Mouse (Mus musculus) heart, postnatal 14 days (tissue): ENCODE measurements around the gene Miox. TPM values are rescaled to one million over a fixed set of nuclear protein-coding genes. Genes with fewer than 3 reads are reported as not detected.
A peak's percentile ranks its signal among the peaks of the same experiment; 100 is the strongest.

ENCODE experiments used
- DNase-seq, 2 experiments: peaks; one replicate each; pipeline ENCODE4 v3.0.0; 2021 to 2022
- intact Hi-C: fragments of 180-260 bp; cut with DNase I; formaldehyde crosslinking; loops from one replicate; pipeline ENCODE4 v1.15.1; 2025
- total RNA-seq, 2 experiments: library from RNA; stranded (reverse); gene quantifications; 2 replicates each; pipeline ENCODE4 v1.2.3; 2021

The Miox gene
- total RNA-seq, 2 experiments from 2014 or later: not detected

GRCm38 (mm10) chr15:89314511-89315189 lies 19.5 kb upstream of the Miox start:
- intact Hi-C loops: loop anchor here (2.0 to 5.0 kb wide), 2 partner anchors 40 to 58 kb away; partner anchors contain the start of genes Lmf2, Ncaph2 and Sco2
- peak; percentile 35 for DNase-seq

DNA sequence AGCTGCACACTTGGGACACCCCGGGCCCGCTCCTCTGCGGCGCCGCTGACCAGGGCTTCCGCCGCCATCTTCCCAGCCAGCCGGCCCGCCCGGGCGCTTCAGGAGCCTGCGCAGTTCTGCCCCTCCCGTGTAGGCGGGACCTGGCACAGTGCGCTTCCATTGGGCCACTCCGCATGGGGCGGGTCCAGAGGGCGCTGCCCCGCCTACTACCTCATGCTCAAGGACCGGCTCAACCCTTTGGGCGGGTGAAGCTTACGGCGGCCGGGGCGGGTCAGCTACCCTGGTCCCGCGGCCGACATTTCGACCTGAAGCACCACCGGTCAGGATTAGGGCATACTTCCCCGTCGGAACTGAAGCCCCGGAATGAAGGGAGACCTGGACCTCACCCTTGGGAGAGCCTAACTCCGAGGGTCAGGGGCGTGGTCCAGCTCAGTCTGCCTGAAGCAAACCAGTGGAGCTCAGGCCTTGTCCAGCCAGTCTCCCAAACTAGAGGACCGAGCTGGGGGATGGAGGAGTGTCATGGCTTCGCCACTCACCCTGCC lies 18.9 kb upstream of the Miox start, which contains the start of gene Sbf1:
Gene Sbf1, minus strand, starts transcription at position 122 of the 542 bp plus-strand sequence.
- intact Hi-C loops: loop anchor here (2.0 to 5.0 kb wide), 2 partner anchors 40 to 57 kb away; partner anchors contain the start of genes Lmf2, Ncaph2 and Sco2
- peak; percentile 99 for DNase-seq

DNA sequence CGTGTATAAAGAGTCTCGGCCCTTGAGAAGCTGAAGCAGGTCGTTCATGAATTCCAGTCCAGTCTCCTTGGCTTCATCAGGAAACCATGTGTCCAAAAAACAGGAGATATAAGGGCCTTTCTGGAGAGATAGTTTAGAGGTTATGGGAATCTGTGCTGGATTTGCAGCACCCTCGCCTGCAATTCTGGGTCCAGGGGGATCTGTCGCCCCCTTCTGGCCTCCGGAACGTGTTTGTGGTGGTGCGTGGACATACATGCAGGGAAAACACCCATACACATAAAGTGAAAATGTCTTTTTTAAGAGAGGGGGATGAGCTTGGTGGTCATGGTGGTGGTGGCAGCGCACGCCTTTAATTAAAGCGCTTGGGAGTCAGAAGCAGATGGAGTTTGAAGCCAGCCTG lies 18.1 kb upstream of the Miox start:
- intact Hi-C loops: loop anchor here (5.0 kb wide), 1 partner anchor 56 kb away; the partner anchor contains the start of gene Sco2
- DNase-seq: no peak

DNA sequence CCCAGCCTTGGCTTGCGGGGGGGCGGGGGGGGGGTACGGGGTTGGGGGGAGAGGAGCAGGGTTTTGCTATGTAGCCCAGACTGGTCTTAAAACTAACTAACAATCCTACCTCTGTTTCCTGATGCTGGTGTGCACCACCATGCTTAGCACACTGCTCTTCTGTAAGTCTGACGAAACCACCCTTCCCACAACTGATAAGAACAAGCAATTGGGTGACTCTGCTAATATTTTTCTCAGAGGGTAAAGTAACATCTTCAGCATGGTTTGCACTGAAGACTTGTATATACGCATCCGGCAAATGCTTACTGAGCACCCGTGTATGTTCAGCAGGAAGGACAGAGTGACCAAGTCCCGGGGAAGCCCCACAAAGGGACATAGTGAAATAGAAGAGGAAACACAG lies 12.9 kb upstream of the Miox start:
- intact Hi-C loops: no loop called here
- no peak for DNase-seq

GRCm38 (mm10) chr15:89322670-89323522 lies 11.3 kb upstream of the Miox start, which contains the start of gene Adm2:
Gene Adm2 (plus strand): TSS chr15:89322720.
- intact Hi-C loops: no loop called here
- DNase-seq: no peak

DNA sequence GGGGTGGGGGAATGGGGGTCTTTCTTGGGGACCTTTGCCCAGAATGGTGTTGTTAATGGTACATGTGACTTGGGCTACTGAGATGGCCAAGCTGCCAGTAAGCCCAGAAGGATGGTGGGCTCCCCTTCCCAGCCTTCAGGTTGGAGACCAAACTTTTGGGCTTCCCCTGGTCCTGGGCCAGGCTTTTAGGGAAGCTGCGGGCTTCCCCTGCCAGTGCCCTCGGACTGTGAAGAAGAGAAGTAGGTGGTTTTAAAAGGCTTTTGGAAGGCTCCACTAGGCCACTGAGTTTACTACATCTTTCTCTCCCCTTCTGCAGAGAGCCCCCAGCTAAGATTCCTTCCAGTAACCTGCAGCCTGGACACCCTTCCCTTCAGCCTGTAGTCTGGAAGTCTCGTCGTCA lies 10.5 kb upstream of the Miox start:
- intact Hi-C loops: no loop called here
- DNase-seq: no peak

DNA sequence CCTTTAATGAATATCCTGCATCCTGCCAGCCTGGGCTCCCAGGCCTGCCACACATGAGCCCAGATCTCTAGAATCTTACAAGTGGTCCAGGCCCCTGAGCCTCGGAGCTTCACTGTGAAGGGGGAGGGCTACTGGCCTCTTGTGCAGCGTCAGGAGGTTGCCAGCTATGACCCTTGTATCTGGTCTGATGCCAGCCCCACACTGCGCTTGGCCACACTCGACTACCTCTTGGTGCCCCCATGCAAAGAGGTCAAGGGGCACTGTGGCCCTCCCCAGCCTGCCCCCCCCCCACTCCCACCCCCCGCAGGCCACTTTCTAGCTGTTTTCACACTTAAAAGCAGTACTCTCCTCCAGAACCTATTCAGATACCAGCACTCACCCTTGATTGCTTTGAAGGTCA lies 7.8 kb upstream of the Miox start:
- no peak for DNase-seq
- intact Hi-C loops: no loop called here

DNA sequence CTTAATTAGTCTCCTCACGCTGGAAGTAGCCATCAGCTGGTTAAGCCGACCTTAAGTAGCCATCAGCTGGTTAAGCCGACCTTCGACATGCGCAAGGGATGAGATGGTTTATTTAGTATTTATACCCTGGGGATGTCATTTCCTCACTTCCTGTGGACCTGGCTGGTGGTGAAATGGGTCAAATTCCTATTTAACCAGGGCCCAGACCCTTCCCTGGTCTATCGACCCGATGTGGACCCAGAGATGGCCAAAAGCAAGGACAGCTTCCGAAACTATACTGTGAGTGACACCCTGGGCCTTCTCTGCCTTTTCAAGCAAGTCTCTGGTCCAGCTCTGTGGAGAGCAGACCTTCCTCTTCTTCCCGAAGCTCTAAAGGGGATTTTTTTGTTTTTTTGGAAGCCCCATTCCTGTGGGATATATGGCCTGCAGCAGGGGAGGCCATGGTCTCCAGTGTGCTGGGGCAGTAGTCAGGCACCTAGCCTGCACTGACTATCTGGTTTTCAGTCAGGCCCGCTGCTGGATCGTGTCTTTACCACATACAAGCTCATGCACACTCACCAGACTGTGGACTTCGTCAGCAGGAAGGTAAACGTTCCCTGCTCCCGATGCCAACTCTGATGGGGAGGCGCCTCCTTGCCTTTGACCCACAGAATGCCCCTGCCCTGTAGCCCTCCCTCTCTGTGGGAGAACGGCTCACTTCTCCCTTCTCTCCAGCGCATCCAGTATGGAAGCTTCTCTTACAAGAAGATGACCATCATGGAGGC lies 758 bp downstream of the Miox start:
- no peak for DNase-seq
- intact Hi-C loops: no loop called here

DNA sequence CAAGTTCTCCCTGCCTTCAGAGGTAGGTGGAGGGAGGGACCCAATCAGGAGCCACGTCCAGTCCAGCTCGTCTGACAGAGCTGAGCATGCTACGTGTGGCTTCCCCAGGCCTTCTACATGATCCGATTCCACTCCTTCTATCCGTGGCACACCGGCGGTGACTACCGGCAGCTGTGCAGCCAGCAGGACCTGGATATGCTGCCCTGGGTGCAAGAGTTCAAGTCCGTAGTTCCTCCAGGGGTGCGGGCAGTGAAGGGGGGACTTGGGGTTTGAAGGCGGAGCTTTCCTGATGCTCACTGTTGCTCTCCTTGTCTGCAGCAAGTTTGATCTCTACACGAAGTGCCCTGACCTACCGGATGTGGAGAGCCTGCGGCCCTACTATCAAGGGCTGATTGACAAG lies 2.2 kb downstream of the Miox start:
- intact Hi-C loops: no loop called here
- DNase-seq: no peak

DNA sequence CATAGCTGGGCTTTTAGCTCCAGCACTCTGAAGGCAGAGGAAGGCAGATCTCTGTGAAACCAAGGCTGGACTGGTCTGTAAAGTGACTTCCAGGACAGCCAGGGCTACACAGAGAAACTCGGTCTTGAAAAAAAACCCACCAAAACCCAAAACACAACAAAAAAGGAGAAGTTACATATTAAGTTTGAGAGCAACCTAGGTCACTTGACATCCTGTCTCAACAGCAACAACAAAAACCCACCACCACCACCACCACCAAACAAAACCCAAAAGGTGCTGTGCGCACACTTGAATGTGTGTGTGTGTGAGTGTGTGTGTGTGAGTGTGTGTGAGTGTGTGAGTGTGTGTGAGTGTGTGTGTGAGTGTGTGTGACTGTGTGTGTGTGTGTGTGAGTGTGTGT lies 5.5 kb downstream of the Miox start:
- no peak for DNase-seq
- intact Hi-C loops: no loop called here

DNA sequence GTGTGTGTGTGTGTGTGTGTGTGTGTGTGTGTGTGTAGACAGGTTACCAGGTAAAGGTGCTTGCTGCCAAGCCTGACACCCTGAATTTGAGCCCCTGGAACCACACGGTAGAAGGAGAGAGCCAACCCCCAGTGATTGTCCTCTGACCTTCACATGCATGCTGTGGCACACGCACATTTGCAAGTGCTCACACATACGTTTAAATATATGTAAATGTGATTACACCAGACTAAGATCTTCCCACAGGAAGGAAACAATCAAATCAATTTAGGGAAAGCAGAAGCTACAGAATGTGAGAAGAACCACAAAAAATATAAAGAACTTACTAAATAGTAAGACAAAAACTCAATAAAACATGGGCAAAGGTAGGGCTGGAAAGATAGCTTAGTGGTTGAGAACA lies 5.9 kb downstream of the Miox start:
- DNase-seq: no peak
- intact Hi-C loops: no loop called here

GRCm38 (mm10) chr15:89341678-89342077 lies 7.5 kb downstream of the Miox start:
- DNase-seq: no peak
- intact Hi-C loops: no loop called here

DNA sequence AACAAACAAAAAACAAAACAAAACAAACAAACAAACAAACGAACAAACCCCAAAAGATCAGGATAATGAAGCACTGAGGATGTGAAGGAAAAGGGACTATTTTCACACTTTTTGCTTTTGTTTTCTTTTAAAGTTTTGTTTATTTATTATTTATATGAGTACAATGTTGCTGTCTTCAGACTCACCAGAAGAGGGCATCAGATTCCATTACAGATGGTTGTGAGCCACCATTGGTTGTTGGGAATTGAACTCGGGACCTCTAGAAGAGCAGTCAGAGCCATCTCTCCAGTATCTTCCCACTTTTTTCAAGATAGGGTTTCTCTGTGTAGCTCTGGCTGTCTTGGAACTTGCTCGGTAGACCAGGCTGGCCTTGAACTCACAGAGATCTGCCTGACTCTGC lies 9.1 kb downstream of the Miox start:
- intact Hi-C loops: no loop called here
- DNase-seq: no peak

GRCm38 (mm10) chr15:89350447-89350846 lies 16.2 kb downstream of the Miox start:
- intact Hi-C loops: loop anchor here (10.0 kb wide), 1 partner anchor 226 kb away; the partner anchor contains the start of genes Hdac10 and Tubgcp6
- DNase-seq: peak in 1 of 2 experiments; percentile 24

DNA sequence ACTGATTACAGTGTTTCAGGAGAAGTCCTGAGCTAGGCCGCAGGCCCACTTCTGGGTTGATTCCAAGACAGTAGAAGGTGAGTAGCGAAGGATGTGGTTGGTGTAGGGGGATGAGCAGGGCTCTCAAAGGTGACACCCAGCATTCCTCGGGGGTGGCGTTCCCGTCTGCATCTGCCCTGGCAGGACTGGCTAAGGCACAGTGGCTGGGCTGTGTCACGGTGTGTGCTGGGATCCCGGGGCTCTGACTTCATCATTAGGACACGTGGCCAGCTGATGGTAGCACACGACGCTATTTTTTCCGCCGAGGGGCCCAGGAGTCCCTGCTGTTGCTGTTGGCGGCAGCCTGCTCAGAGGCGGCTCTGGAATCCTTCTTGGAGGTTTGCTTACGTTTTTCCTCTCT lies 17.1 kb downstream of the Miox start:
- intact Hi-C loops: loop anchor here (10.0 kb wide), 1 partner anchor 227 kb away; the partner anchor contains the start of genes Hdac10 and Tubgcp6
- DNase-seq: no peak

DNA sequence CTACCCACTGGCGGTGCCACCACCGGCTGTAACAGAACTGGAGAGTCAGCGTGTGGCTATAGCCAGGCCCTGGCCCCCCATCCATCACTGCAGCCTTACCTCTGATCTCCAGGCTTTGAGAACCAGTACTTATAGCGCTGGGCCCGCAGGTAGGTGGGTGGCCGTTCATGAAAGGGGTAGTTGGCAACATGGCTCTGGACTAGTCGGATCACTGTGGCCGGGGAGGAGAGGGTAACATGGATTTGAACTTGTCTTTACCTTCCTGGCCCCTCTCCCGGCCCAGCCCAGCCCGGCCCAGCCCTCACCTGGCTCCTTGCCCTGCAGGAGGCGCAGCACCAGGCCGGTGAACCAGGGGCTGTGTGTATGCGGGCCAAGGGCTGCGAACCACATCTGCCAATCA lies 17.9 kb downstream of the Miox start:
- intact Hi-C loops: loop anchor here (10.0 kb wide), 1 partner anchor 227 kb away; the partner anchor contains the start of genes Hdac10 and Tubgcp6
- DNase-seq: no peak

DNA sequence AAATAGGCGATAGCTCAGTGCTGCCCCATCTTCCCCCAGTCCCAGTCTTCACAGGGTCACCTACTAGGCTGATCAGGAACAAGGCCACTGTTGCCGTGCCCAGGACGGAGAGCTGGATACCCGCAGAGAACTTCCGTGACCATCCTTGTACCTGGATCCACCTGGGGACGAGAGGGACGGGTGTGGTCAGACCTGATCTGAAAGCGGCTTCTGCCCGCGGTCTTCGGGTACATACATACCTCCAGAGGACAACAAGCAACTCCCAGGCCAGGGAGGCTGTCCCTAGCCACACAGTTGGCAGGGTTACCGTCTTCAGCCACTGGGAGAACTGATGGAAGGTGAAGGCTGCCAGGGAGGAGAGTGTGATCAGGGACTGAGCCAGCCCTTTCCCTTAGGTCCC lies 18.6 kb downstream of the Miox start:
- DNase-seq: no peak
- intact Hi-C loops: loop anchor here (10.0 kb wide), 1 partner anchor 228 kb away; the partner anchor contains the start of genes Hdac10 and Tubgcp6

GRCm38 (mm10) chr15:89353837-89354236 lies 19.6 kb downstream of the Miox start:
- no peak for DNase-seq
- intact Hi-C loops: loop anchor here (2.0 to 10.0 kb wide), 2 partner anchors 39 to 229 kb away; partner anchors contain the start of genes Hdac10, Sbf1 and Tubgcp6

DNA sequence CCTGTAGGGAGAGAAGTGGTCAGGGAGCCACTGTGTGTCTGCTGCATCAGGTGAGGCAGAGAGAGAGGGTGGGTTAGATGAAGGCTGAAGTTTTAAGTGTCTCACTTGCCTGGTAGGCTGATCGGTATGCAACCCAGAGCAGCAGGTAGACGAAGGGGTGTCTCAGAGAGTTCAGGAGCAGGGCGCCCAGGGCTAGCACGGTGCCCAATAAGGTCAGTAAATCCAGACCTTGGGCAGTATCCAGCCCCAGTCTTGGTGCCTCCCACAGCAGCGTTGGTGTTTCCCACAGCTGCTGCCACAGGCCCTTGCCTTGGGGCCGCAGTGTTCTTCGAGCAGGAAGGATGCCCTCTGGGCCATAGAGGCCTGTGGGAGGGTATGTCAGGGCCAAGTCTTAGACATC lies 20.3 kb downstream of the Miox start:
- no peak for DNase-seq
- intact Hi-C loops: loop anchor here (2.0 to 10.0 kb wide), 2 partner anchors 40 to 230 kb away; partner anchors contain the start of genes Hdac10, Sbf1 and Tubgcp6
